Mouse (Mus musculus): Measurements from ENCODE around the gene Ffar4. TPM values are rescaled to one million over a fixed set of nuclear protein-coding genes. Genes with fewer than 3 reads are reported as not detected.
A peak's percentile ranks its signal among the peaks of the same experiment; 100 is the strongest.

Gene Ffar4
- 3.1 and 3.3 TPM in 2 replicates for polyA plus RNA-seq (2014; fragmentation: Nextera tagmentation; extraction: Ambion mirVana)

DNA sequence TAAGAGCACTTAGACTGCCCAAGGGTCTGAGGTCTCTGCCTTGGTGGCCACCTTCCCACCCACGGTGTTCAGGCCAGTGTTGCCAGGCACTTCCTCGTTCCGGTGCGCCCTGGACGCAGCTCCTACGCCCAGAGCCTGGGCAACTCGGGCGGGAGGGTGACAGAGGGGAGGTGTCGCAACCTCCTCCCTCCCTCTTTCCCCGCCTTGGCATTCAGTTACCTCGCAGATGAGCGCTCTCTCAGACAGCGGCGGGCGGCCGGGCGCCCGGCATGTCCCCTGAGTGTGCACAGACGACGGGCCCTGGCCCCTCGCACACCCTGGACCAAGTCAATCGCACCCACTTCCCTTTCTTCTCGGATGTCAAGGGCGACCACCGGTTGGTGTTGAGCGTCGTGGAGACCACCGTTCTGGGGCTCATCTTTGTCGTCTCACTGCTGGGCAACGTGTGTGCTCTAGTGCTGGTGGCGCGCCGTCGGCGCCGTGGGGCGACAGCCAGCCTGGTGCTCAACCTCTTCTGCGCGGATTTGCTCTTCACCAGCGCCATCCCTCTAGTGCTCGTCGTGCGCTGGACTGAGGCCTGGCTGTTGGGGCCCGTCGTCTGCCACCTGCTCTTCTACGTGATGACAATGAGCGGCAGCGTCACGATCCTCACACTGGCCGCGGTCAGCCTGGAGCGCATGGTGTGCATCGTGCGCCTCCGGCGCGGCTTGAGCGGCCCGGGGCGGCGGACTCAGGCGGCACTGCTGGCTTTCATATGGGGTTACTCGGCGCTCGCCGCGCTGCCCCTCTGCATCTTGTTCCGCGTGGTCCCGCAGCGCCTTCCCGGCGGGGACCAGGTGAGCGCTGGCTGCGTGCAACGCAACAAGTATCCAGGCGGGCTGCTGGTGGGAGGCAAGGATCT is at the start of gene Ffar4:
TSS of gene Ffar4 (plus strand) at position 214 of the 901 bp plus-strand sequence.
- peak within 1 kb of the TSS; percentile 34; the same call in 1 of the 2 replicates for H3K9ac ChIP-seq
- peak within 1 kb of the TSS; percentile 59 for H3K4me2 ChIP-seq
- ATAC-seq (ENCODE audit: insufficient read depth) (peak; percentile 70), DNase-seq (peak; percentile 43)
- peaks cover 36% of the 10 kb centered on the region for H3K27me3 ChIP-seq (ENCODE audit: insufficient read depth, low read length)
- no peaks in the 10 kb centered on the region for H3K36me3 ChIP-seq (ENCODE audit: insufficient read depth)
- no peaks in the 10 kb centered on the region for H3K4me1 ChIP-seq (ENCODE audit: insufficient read depth)
- no peaks in the 10 kb centered on the region for H3K9me3 ChIP-seq (ENCODE audit: low read depth, low read length)
- H3K4me3 ChIP-seq (ENCODE audit: low read depth, low read length): peak within 1 kb of the TSS; percentile 34
- H3K27ac ChIP-seq (ENCODE audit: low read depth): no peak within 1 kb of the TSS
- WGBS: under 1% methylated on average over 77 of the region's 77 CpGs
- TF ChIP-seq CTCF (IDR thresholded peaks at IDR 0.05; ENCODE audit: low read depth): no peak

DNA sequence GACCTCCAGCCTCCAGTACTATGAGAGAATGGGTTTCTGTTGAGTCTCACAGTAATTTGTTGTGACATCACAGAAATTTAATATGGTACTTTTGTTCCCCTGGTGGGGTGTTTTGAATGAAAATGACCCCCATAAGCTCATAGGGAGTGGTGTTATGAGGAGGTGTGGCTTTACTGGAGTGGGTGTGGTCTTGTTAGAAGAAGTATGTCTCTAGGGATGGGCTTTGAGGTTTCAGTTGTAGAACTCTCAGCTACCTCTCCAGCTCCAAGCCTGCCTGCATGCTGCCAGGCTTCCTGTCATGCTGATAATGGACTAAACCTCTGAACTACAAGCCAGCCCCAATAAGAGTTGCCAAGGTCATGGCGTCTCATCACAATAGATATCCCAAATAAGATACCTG is 47.2 kb upstream of the Ffar4 start:
- WGBS: 77% methylated on average over 1 of the region's 1 CpGs
- no peaks in the 10 kb centered on the region for H3K9me3 ChIP-seq (ENCODE audit: low read depth, low read length)
- ATAC-seq (ENCODE audit: insufficient read depth) (no peak), DNase-seq (no peak)
- H3K27ac ChIP-seq (ENCODE audit: low read depth): no peak overlapping the region
- no peaks in the 10 kb centered on the region for H3K4me1 ChIP-seq (ENCODE audit: insufficient read depth)
- H3K36me3 ChIP-seq (ENCODE audit: insufficient read depth): no peaks in the 10 kb centered on the region
- H3K4me2 ChIP-seq: no peak overlapping the region
- H3K9ac ChIP-seq: no peak overlapping the region
- TF ChIP-seq CTCF (IDR thresholded peaks at IDR 0.05; ENCODE audit: low read depth): no peak
- no peak overlapping the region for H3K4me3 ChIP-seq (ENCODE audit: low read depth, low read length)
- H3K27me3 ChIP-seq (ENCODE audit: insufficient read depth, low read length): no peaks in the 10 kb centered on the region

DNA sequence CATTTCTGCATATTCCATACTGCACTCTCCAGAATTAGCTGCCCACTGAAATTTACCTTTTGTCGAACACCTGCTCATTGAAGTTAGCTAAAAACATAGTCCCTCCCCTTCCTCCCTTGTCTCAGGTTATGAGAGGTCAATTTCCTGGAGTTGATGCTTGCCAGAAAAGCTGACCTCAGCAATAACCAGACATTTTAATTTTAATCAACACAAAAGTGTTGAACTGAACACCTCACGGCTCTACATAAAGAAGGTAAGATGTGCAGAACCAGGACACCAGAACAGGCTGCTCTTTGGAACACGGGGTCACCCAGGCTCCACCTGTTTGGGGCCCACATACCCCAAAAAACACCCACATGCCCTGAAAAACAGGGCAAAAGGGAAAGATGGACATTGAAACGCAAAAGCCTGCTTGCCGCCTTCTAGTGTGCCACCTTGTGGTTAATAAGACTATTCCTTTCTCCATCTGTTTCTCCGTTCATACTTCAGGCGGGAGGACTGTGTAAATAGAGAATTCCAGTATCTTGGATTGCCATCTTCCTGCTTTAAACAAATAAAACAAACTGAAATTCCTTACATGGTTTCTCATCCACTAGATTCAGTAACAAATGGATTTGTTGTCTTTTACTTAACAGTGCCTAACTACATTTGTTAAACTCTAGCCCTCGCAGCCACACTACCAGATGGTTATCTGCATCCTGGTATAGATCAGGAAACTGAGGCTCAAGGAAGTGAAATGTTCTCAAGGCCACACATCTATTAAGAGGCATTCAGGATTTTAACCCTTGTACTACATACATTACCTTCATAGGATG is 43.4 kb upstream of the Ffar4 start:
- peaks cover 2% of the 10 kb centered on the region; the same call in 1 of the 2 replicates for H3K4me1 ChIP-seq (ENCODE audit: insufficient read depth)
- peak; percentile 79 for TF ChIP-seq CTCF (IDR thresholded peaks at IDR 0.05; ENCODE audit: low read depth)
- no peaks in the 10 kb centered on the region for H3K9me3 ChIP-seq (ENCODE audit: low read depth, low read length)
- no peaks in the 10 kb centered on the region for H3K27me3 ChIP-seq (ENCODE audit: insufficient read depth, low read length)
- H3K4me2 ChIP-seq: peak overlapping the region; percentile 69
- H3K9ac ChIP-seq: peak overlapping the region; percentile 58
- peak overlapping the region; percentile 54; the same call in 1 of the 2 replicates for H3K27ac ChIP-seq (ENCODE audit: low read depth)
- ATAC-seq (ENCODE audit: insufficient read depth): peak; percentile 0; the same call in 1 of the 2 replicates
- 22% methylated on average over 8 of the region's 8 CpGs for WGBS
- peak; percentile 78 for DNase-seq
- peaks cover 14% of the 10 kb centered on the region for H3K36me3 ChIP-seq (ENCODE audit: insufficient read depth)
- peak overlapping the region; percentile 52 for H3K4me3 ChIP-seq (ENCODE audit: low read depth, low read length)

GRCm38 (mm10) chr19:38054149-38054719 is 42.6 kb upstream of the Ffar4 start:
- Histone ChIP-seq H3K27me3 (ENCODE audit: insufficient read depth, low read length) (no peaks in the 10 kb centered on the region), H3K9me3 (ENCODE audit: low read depth, low read length) (no peaks in the 10 kb centered on the region), H3K4me2 (peak overlapping the region; percentile 69), H3K4me3 (ENCODE audit: low read depth, low read length) (peak overlapping the region; percentile 52), H3K36me3 (ENCODE audit: insufficient read depth) (peaks cover 21% of the 10 kb centered on the region), H3K4me1 (ENCODE audit: insufficient read depth) (peaks cover 2% of the 10 kb centered on the region; the same call in 1 of the 2 replicates), H3K9ac (peak overlapping the region; percentile 58), H3K27ac (ENCODE audit: low read depth) (peak overlapping the region; percentile 54; the same call in 1 of the 2 replicates)
- WGBS: under 1% methylated on average over 23 of the region's 23 CpGs
- peak; percentile 84 for DNase-seq
- ATAC-seq (ENCODE audit: insufficient read depth): peak; percentile 91
- no peak for TF ChIP-seq CTCF (IDR thresholded peaks at IDR 0.05; ENCODE audit: low read depth)

- peak; percentile 99 for DNase-seq
- H3K27ac ChIP-seq (ENCODE audit: low read depth): peak within 1 kb of the TSS; percentile 82
- H3K9me3 ChIP-seq (ENCODE audit: low read depth, low read length): no peaks in the 10 kb centered on the region
- H3K4me2 ChIP-seq: peak within 1 kb of the TSS; percentile 74
- H3K9ac ChIP-seq: peak within 1 kb of the TSS; percentile 67
- H3K4me3 ChIP-seq (ENCODE audit: low read depth, low read length): peak within 1 kb of the TSS; percentile 52
- H3K36me3 ChIP-seq (ENCODE audit: insufficient read depth): peaks cover 26% of the 10 kb centered on the region
- WGBS: under 1% methylated on average over 33 of the region's 36 CpGs
- peaks cover 2% of the 10 kb centered on the region; the same call in 1 of the 2 replicates for H3K4me1 ChIP-seq (ENCODE audit: insufficient read depth)
- TF ChIP-seq CTCF (IDR thresholded peaks at IDR 0.05; ENCODE audit: low read depth): no peak
- no peaks in the 10 kb centered on the region for H3K27me3 ChIP-seq (ENCODE audit: insufficient read depth, low read length)
- peak; percentile 94 for ATAC-seq (ENCODE audit: insufficient read depth)
Observed at GRCm38 (mm10) chr19:38054720-38055192, 42.1 kb upstream of the Ffar4 start, which contains the start of gene Cep55. TSS of gene Cep55 (plus strand) at chr19:38055011.

DNA sequence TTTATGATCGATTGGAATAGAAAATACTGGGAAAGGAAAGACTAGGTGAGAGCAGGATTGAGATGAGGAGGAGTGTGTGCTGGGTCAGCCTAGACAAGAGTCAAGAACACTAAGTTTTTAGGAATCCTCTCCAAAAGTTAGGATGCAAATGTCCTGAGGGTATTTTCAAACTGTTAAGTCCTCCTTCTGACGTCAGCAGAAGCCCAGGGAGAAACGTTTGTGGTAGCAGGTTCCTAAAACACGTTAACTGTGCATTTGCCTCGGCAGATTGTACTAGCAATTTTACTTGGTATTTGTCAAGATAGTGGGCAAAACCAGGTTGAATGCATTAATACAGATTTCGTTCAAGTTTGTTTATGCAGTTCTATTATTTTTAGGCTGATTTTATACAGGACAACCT is 41.1 kb upstream of the Ffar4 start:
- 11% methylated on average over 6 of the region's 6 CpGs for WGBS
- no peak for TF ChIP-seq CTCF (IDR thresholded peaks at IDR 0.05; ENCODE audit: low read depth)

More for the DNA sequence above, 41.1 kb upstream of the Ffar4 start:
- H3K9ac ChIP-seq: peak overlapping the region; percentile 67
- H3K4me2 ChIP-seq: peak overlapping the region; percentile 74
- peak overlapping the region; percentile 52 for H3K4me3 ChIP-seq (ENCODE audit: low read depth, low read length)
- ATAC-seq (ENCODE audit: insufficient read depth): no peak
- H3K36me3 ChIP-seq (ENCODE audit: insufficient read depth): peaks cover 36% of the 10 kb centered on the region
- DNase-seq: peak; percentile 33
- no peak overlapping the region; the same call in 1 of the 2 replicates for H3K27ac ChIP-seq (ENCODE audit: low read depth)
- peaks cover 2% of the 10 kb centered on the region; the same call in 1 of the 2 replicates for H3K4me1 ChIP-seq (ENCODE audit: insufficient read depth)
- no peaks in the 10 kb centered on the region for H3K27me3 ChIP-seq (ENCODE audit: insufficient read depth, low read length)
- H3K9me3 ChIP-seq (ENCODE audit: low read depth, low read length): no peaks in the 10 kb centered on the region
